Mouse (Mus musculus) macrophage (primary cell): Measurements from ENCODE around the gene Prdm2. TPM values are rescaled to one million over a fixed set of nuclear protein-coding genes. Genes with fewer than 3 reads are reported as not detected.

Experiments used
- H3K27ac ChIP-seq: fragments of 350-480 bp; formaldehyde crosslinking; 2 replicates; pipeline ENCODE4 v1.9.0; 2021
- H3K36me3 ChIP-seq: fragments of 350-480 bp; formaldehyde crosslinking; 2 replicates; pipeline ENCODE4 v1.9.0; 2021; ENCODE audit errors: inconsistent target
- H3K4me3 ChIP-seq: fragments of 350-480 bp; formaldehyde crosslinking; 2 replicates; pipeline ENCODE4 v1.9.0; 2021; ENCODE audit errors: inconsistent target
- H3K79me2 ChIP-seq: fragments of 350-480 bp; formaldehyde crosslinking; 2 replicates; pipeline ENCODE4 v1.9.0; 2021; ENCODE audit errors: inconsistent target
- WGBS: methylation state at CpG from one replicate; pipeline ENCODE4 v1.1.7; 2026; ENCODE audit warnings: inconsistent platforms; ENCODE audit not compliant: missing documents; 5-methylcytosine and 5-hydroxymethylcytosine counted together
- polyA plus RNA-seq: library from polyadenylated mRNA; stranded (reverse); fragments of 250-400 nt; gene quantifications from 3 replicates; pipeline ENCODE4 v1.2.4, GENCODE M21; 2018; ENCODE audit warnings: inconsistent platforms

The Prdm2 gene
- polyA plus RNA-seq, 1 experiment from 2014 or later = 17.2 TPM

- H3K79me2 ChIP-seq = peaks cover 5% of the 10 kb centered on the region; the same call in 1 of the 2 replicates
- no peak overlapping the region for H3K27ac ChIP-seq
- no peaks in the 10 kb centered on the region for H3K36me3 ChIP-seq
- H3K4me3 ChIP-seq = no peak overlapping the region
- WGBS = 24% methylated on average over 4 of the region's 4 CpGs
Observed at GRCm38 (mm10) chr4:143190657-143191056, 22.1 kb downstream of the Prdm2 start.

GRCm38 (mm10) chr4:143188571-143189191 lies 24.1 kb downstream of the Prdm2 start:
- no peak overlapping the region for H3K27ac ChIP-seq
- no peak overlapping the region for H3K4me3 ChIP-seq
- WGBS = 28% methylated on average over 5 of the region's 5 CpGs
- no peaks in the 10 kb centered on the region for H3K36me3 ChIP-seq
- peaks cover 5% of the 10 kb centered on the region; the same call in 1 of the 2 replicates for H3K79me2 ChIP-seq

- H3K4me3 ChIP-seq = no peak overlapping the region
- no peaks in the 10 kb centered on the region for H3K36me3 ChIP-seq
- H3K27ac ChIP-seq = no peak overlapping the region
Observed at GRCm38 (mm10) chr4:143186066-143186465, 26.7 kb downstream of the Prdm2 start.

GRCm38 (mm10) chr4:143185496-143185895 lies 27.3 kb downstream of the Prdm2 start:
- no peak overlapping the region for H3K27ac ChIP-seq
- 90% methylated on average over 9 of the region's 9 CpGs for WGBS

More at GRCm38 (mm10) chr4:143186066-143186465, 26.7 kb downstream of the Prdm2 start:
- H3K79me2 ChIP-seq = peaks cover 5% of the 10 kb centered on the region; the same call in 1 of the 2 replicates

GRCm38 (mm10) chr4:143183141-143183540 lies 29.7 kb downstream of the Prdm2 start:
- 92% methylated on average over 6 of the region's 6 CpGs for WGBS
- H3K36me3 ChIP-seq = no peaks in the 10 kb centered on the region
- no peaks in the 10 kb centered on the region; the same call in 1 of the 2 replicates for H3K79me2 ChIP-seq
- no peak overlapping the region for H3K4me3 ChIP-seq
- no peak overlapping the region for H3K27ac ChIP-seq

More at GRCm38 (mm10) chr4:143185496-143185895, 27.3 kb downstream of the Prdm2 start:
- Histone ChIP-seq H3K36me3 (no peaks in the 10 kb centered on the region), H3K4me3 (no peak overlapping the region), H3K79me2 (peaks cover 5% of the 10 kb centered on the region; the same call in 1 of the 2 replicates)

GRCm38 (mm10) chr4:143180731-143181130 lies 32.1 kb downstream of the Prdm2 start:
- WGBS = 56% methylated on average over 5 of the region's 5 CpGs
- Histone ChIP-seq H3K27ac (no peak overlapping the region), H3K36me3 (no peaks in the 10 kb centered on the region), H3K4me3 (no peak overlapping the region), H3K79me2 (no peaks in the 10 kb centered on the region; the same call in 1 of the 2 replicates)

- no peak overlapping the region for H3K27ac ChIP-seq
- peaks cover 10% of the 10 kb centered on the region; the same call in 1 of the 2 replicates for H3K36me3 ChIP-seq
- no peak overlapping the region for H3K4me3 ChIP-seq
- H3K79me2 ChIP-seq = no peaks in the 10 kb centered on the region
- 45% methylated on average over 4 of the region's 4 CpGs for WGBS
Observed at GRCm38 (mm10) chr4:143171600-143172290, 41.0 kb downstream of the Prdm2 start.

GRCm38 (mm10) chr4:143170290-143170689 lies 42.5 kb downstream of the Prdm2 start:
- Histone ChIP-seq H3K4me3 (no peak overlapping the region), H3K27ac (no peak overlapping the region), H3K36me3 (peaks cover 10% of the 10 kb centered on the region; the same call in 1 of the 2 replicates), H3K79me2 (no peaks in the 10 kb centered on the region)
- 91% methylated on average over 2 of the region's 2 CpGs for WGBS

- WGBS = 92% methylated on average over 2 of the region's 3 CpGs
Observed at GRCm38 (mm10) chr4:143168093-143168492, 44.7 kb downstream of the Prdm2 start.

GRCm38 (mm10) chr4:143161619-143162479 lies 50.9 kb downstream of the Prdm2 start:
- H3K79me2 ChIP-seq = peaks cover 45% of the 10 kb centered on the region
- WGBS = under 1% methylated on average over 91 of the region's 102 CpGs
- peak overlapping the region; percentile 76 for H3K4me3 ChIP-seq
- peak overlapping the region; percentile 41 for H3K27ac ChIP-seq
- H3K36me3 ChIP-seq = no peaks in the 10 kb centered on the region

More at GRCm38 (mm10) chr4:143168093-143168492, 44.7 kb downstream of the Prdm2 start:
- Histone ChIP-seq H3K36me3 (peaks cover 10% of the 10 kb centered on the region; the same call in 1 of the 2 replicates), H3K27ac (no peak overlapping the region), H3K79me2 (no peaks in the 10 kb centered on the region), H3K4me3 (no peak overlapping the region)

- WGBS = 84% methylated on average over 3 of the region's 3 CpGs
- H3K27ac ChIP-seq = peak overlapping the region; percentile 41
- peaks cover 56% of the 10 kb centered on the region for H3K79me2 ChIP-seq
- H3K36me3 ChIP-seq = no peaks in the 10 kb centered on the region
- H3K4me3 ChIP-seq = peak overlapping the region; percentile 76
Observed at GRCm38 (mm10) chr4:143160826-143161225, 52.0 kb downstream of the Prdm2 start.

- 58% methylated on average over 2 of the region's 2 CpGs for WGBS
- no peaks in the 10 kb centered on the region for H3K36me3 ChIP-seq
Observed at GRCm38 (mm10) chr4:143159336-143159735, 53.5 kb downstream of the Prdm2 start.

GRCm38 (mm10) chr4:143155871-143156270 lies 56.9 kb downstream of the Prdm2 start:
- Histone ChIP-seq H3K79me2 (peaks cover 100% of the 10 kb centered on the region), H3K4me3 (no peak overlapping the region), H3K27ac (no peak overlapping the region), H3K36me3 (no peaks in the 10 kb centered on the region)
- WGBS = 35% methylated on average over 4 of the region's 4 CpGs

More at GRCm38 (mm10) chr4:143159336-143159735, 53.5 kb downstream of the Prdm2 start:
- H3K79me2 ChIP-seq = peaks cover 70% of the 10 kb centered on the region
- no peak overlapping the region for H3K4me3 ChIP-seq
- no peak overlapping the region for H3K27ac ChIP-seq

- H3K79me2 ChIP-seq = peaks cover 100% of the 10 kb centered on the region
- no peak overlapping the region for H3K27ac ChIP-seq
- no peak overlapping the region for H3K4me3 ChIP-seq
- 46% methylated on average over 4 of the region's 4 CpGs for WGBS
- H3K36me3 ChIP-seq = no peaks in the 10 kb centered on the region
Observed at GRCm38 (mm10) chr4:143155036-143155435, 57.8 kb downstream of the Prdm2 start.
